Mouse (Mus musculus): ENCODE results near the gene Dnaja3. TPM values are rescaled to one million over a fixed set of nuclear protein-coding genes. Genes with fewer than 3 reads are reported as not detected.

Gene Dnaja3
- polyA plus RNA-seq, 1 experiment = 51.9 TPM

DNA sequence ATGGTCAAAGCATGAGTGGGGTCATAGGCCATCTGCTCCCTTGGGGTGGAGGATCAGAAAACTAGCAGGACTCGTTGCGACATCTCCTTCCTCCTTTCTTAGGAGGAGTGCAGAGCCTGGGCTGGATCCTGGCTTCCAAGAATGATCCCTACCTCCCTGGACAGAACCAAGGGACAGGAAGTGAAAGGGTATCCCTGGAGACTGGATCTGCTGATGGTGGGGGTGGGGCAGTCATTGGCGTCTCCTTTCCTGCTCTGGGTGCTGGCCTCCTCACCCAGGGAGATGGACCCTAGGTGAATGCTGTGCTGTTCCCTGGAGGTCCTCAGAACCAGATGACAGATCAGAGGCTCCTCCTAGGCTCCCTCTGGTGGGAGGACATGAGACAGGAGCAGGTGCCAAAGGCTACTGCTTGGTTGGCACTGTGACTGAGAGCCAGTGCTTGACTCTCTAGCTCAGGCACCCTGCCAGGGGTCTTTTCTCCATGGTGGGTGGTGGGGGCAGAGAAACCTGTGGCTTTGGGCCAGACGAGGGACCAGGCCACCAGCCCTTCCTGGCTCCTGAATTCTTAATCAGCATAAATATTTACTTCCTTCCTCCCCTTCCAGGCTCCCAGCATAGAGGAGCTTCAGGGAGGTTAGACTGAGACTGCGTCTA is 33.2 kb upstream of the Dnaja3 start:
- DNase-seq (ENCODE audit: extremely low spot score in 1 of 2, low spot score in 1 of 2) = peak in 1 of 2 experiments; percentile 53

DNA sequence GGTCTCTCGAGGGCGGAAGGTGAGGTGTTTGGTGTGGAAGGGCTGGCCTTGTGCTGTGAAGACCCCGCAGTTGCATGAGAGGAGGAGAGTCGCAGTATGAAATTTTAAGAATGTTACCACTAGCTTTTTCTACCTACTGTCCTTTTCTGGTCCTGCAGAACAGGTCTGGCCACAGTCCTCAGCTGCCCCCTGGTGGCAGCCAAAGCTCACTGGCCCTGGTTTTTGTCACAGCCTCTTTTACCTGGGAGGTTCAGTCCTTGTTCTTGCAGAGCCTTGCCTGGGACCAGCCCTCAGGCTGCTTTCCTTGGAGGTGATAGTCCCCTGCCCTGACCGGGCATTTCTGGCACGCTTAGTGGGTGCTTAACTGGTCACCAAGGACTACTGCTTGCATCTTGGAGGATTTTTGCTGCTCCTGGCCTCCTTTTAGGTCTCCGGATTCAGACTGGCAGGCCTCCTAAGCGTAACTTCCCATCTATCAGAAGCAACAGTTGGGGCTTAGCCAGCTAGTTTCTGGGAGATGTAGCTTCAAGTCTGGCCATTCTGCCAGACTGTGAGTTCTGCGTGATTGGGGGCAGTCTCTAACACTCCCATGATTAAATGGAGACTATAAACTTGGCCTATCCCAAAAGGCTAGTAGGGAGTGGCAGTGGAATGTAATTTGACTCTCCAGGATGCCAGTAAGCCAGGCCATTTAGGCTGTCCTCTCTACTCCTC is 31.8 kb upstream of the Dnaja3 start:
- DNase-seq (ENCODE audit: extremely low spot score in 1 of 2, low spot score in 1 of 2) = peak; percentile 66 to 88

DNA sequence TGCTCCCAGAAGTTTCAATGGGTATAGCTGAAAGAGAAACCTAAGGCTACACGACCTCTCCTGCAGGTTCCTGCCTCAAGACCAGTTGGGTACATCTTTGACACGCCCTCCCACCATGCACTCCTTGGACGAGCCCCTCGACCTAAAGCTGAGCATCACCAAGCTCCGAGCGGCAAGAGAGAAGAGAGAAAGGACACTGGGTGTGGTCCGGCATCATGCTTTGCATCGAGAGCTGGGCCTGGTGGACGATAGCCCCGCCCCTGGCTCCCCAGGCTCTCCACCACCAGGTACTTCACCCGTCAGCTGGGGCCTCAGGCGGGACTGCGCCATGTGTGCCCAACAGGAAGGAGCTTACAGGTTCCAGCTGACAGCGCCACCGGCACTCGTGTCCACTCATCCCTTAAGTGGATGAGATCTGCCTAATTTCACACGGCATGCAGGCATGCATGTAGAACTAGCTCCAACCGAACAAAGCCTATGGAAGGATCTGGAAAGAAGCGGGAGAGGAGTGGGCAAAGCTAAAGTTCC is 31.2 kb upstream of the Dnaja3 start:
- no peak for DNase-seq (ENCODE audit: extremely low spot score in 1 of 2, low spot score in 1 of 2)

DNA sequence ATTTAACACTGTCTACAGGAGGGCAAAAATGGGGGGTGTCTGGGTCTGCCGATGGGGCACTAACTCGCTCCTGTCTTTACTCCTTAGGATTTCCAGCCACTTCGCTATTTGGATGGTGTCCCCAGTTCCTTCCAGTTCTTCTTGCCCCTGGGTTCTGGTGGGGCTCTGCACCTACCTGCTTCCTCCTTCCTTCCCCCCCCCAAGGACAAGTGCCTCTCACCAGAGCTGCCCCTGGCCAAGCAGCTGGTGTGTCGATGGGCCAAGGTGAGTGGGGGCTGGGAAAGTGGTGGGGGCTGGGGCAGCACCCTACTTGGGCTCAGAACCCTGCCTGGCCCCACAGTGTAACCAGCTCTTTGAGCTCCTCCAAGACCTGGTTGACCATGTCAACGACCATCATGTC is 28.6 kb upstream of the Dnaja3 start:
- DNase-seq (ENCODE audit: extremely low spot score in 1 of 2, low spot score in 1 of 2) = no peak

DNA sequence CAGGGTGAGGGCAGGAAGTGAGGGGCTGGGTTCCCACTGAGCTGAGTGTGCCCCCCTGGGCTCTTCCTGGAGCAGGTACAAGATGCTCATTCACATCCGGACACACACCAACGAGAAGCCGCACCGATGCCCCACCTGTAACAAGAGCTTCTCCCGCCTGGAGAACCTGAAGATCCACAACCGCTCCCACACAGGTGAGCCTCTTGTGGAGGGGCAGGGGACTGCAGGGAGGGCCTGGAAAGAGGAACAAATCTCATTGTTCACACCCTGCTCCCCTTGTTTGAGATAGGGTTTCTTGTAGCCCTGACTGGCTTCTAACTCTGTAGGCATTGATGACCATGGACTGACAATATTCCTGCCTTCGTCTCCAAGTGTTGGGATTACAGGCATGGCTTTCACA is 28.1 kb upstream of the Dnaja3 start:
- DNase-seq (ENCODE audit: extremely low spot score in 1 of 2, low spot score in 1 of 2) = no peak

DNA sequence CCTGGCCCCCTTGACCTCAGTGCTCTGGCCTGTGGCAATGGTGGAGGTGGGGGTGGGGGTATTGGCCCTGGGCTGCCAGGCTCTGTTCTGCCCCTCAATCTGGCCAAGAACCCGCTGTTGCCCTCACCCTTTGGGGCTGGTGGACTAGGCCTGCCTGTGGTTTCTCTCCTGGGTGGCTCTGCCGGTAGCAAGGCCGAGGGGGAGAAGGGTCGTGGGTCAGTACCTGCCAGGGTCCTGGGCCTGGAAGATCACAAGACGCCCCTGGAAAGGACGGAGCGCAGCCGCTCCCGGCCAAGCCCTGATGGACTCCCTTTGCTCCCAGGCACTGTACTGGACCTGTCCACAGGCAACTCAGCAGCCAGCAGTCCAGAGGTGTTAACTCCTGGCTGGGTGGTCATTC is 26.1 kb upstream of the Dnaja3 start:
- DNase-seq (ENCODE audit: extremely low spot score in 1 of 2, low spot score in 1 of 2) = no peak

DNA sequence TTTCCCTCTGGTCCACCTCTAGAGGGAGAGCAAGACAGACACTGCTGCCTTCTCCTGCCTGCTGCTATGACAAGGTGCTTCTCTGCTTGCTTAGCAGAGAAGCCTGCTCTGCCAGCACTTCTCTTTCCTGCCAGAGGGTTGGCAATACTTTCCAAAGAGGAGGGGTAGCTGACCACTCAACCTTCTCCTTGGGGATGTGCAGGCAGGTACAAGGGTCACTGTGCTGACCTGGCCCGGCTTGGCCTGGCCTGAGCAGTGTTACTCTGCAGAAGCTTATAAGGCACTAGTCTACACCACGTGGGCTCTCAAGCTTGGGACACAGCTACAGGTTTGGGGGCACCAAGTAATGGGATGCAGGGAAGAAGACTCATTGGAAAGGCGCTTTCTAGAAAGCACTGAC is 25.1 kb upstream of the Dnaja3 start:
- no peak for DNase-seq (ENCODE audit: extremely low spot score in 1 of 2, low spot score in 1 of 2)

DNA sequence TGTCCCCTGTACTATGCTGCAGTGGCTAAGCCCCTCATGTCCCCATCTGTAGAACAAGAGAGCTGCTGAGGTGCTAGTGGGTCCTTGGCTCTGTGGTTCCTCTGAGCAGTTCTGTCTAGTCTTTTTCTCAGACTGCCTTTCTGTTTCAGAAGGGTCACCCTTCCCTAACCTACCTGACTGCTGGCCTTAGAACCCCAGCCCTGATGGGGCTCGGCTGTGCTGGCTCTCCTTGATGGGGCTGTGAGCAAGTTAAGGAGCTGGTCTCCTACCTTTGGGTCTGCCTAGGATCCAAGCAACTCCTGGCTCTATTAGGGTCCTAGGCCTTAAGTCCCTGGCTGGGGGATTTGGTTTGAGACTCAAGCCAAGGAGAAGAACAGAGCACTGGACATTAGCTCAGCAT is 24.5 kb upstream of the Dnaja3 start:
- no peak for DNase-seq (ENCODE audit: extremely low spot score in 1 of 2, low spot score in 1 of 2)

DNA sequence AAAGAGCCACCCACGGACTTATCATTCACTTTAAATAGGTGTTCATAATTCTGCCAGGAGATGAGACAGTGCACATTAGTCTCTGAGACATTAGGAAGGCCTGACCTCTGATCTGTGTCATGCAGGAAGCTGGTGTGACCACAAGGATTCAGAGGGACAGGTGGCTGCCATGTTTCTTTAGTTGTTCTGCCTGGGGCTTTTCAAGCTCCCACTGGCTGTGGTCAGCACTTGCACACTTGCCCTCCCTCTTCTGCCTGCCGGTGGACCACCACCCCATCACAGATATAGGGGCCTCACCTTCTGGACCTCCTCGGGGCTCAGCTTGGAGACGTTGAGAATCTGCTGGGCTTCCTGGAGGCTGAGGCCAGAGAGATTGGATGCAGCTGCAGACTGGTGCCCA is 23.0 kb upstream of the Dnaja3 start:
- DNase-seq (ENCODE audit: extremely low spot score in 1 of 2, low spot score in 1 of 2) = no peak

DNA sequence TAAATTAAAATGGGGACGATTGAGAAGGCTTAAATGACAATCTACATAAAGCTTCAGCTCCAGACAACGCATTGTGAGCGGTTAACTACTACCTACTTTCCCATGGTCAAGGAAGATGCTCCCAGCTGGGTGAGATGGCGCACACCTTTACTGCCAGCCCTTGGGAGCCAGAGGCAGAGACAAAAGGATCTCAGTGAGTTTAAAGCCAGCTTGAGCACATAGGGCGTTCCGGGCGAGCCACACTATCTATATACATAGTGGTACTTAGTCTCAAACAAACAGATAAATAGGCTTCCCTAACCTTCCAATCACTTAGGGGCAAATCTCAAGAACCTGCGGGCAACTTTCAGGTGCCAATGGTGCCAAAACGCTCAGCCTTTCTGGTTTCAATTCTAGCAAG is 15.7 kb upstream of the Dnaja3 start:
- no peak for DNase-seq (ENCODE audit: extremely low spot score in 1 of 2, low spot score in 1 of 2)

DNA sequence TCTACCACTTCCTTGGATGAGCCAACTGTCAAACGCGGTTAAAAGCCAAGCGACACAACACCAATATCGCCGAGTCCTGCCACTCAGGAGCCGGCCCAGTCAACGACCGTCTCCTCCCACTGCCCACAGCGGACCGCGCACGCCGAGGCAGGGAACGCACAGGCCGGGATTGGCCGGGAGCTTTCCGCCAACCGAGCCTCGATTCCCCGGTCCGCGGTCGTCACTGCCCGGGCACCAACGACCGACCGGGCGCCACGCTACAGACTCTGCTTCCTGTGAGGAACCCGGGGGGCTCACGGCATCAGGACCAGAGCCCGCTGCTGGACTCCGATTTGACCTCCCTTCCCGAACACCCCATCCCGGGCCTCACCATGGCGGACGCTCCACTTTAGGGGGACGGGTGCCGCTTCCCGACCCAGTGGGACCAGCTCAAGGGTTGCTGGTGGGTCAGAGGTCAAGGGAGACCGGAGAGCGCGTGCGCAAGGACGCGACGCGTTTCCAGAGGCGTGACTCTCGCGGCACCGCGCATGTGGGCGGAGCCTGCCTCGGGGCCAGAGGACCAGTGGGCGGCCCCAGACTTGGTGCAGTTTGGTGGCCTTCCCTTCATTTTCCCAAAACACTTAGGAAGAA is 15.2 kb upstream of the Dnaja3 start, which contains the start of gene Pam16:
Gene Pam16, minus strand, starts transcription at position 508 of the 630 bp plus-strand sequence.
- peak; percentile 87 to 94 for DNase-seq (ENCODE audit: extremely low spot score in 1 of 2, low spot score in 1 of 2)

DNA sequence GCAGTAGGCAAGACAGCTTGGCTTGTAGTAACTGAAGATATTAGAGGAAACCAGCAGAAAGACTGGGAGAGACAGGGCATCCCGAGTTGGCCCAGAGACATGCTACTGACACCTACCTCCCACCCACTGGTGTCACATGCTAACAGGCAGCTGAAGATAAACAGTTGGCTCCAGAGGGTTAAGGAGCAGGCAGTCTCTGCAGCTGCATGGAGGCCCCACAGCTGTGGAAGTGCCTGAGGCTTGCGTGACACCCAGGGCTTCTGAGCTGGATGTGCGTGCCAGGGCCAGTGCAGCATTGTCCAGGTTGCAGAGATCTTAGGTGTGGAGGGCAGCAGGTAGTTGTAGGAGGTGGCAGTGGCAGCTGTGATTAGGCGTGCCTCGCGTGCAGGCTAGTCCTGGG is 12.7 kb upstream of the Dnaja3 start:
- no peak for DNase-seq (ENCODE audit: extremely low spot score in 1 of 2, low spot score in 1 of 2)

DNA sequence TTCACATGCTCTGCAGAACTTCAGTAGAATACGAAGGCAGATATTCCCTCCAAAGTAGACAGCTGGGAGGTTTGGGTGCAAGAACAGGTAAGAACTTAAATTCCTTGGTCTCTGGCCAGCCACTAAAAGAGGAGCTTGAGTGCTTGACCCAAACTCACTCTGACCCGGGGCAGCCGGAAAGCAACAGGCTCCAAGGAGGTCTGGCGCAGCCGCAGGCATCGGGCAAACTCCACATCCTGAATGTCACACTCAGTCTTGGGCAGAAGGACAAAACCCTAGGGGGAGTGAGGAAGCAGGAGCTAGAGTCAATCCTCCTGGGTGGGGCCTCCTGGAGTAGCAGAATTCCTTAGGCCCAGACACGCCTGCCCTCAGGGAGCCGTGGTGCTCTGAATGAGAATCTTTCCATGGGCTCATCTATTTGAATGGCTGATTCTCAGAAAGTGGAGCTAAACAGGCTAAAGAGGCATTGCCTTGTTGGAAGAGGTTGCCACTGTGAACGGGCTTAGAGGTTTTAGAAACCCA is 10.8 kb upstream of the Dnaja3 start:
- DNase-seq (ENCODE audit: extremely low spot score in 1 of 2, low spot score in 1 of 2) = no peak

DNA sequence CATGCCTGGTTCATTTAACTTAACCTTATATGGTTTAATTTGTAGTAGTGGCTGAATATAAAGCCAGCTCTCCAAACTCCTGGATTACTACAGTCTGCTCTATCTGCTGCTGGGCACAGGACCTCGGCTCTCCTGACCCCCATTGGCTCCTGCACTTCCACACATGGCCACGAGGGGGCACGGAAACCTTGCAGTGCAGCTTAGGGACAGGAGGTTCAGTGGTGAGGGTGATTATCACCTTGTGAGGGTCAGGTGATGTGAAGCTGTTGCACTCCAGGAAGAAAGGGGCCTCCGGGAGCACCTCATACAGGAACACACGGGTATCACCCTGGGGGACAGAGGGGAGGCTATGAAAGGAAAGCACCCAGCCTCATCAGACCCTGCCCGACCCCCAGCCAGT is 9.8 kb upstream of the Dnaja3 start:
- DNase-seq (ENCODE audit: extremely low spot score in 1 of 2, low spot score in 1 of 2) = peak in 1 of 2 experiments; percentile 89

DNA sequence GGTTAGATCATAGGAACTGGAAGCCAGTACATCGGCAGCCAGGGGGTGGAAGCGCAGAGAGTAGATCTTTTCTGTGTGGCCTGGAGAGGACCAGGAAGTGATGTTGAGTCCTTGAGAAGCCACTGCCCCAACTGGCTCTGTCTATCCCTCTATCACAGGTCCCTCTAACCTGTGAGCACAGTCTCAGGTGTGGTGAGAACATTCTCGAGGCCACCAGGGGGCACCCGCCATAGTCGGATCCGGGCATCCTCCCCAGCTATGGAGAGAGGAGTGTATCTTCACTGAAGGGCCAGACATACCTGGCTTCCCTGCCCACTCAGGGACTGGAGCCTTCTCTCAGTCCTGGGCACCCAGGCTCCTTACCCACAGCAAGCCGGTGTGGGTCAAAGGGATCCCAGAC is 7.7 kb upstream of the Dnaja3 start:
- no peak for DNase-seq (ENCODE audit: extremely low spot score in 1 of 2, low spot score in 1 of 2)

DNA sequence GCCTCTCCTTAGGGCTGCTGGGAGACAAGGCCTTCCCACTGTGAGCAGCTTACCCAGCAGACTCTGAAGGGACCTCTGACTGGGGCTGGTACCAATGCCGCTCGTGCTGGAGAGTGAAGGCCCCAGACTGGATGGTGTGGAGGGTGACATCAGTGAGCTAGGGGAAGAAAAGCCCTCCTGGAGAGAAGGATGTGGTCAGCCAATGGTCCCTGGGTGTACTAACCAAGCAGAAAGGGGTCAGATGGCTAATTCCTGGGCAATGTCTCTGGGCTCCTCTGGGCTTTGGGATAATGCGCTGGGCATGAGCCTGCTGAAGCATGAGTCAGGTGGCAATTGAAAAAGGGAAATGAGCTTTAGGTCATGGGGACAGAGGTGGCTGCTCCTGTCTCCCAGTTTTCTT is 6.1 kb upstream of the Dnaja3 start:
- DNase-seq (ENCODE audit: extremely low spot score in 1 of 2, low spot score in 1 of 2) = no peak

DNA sequence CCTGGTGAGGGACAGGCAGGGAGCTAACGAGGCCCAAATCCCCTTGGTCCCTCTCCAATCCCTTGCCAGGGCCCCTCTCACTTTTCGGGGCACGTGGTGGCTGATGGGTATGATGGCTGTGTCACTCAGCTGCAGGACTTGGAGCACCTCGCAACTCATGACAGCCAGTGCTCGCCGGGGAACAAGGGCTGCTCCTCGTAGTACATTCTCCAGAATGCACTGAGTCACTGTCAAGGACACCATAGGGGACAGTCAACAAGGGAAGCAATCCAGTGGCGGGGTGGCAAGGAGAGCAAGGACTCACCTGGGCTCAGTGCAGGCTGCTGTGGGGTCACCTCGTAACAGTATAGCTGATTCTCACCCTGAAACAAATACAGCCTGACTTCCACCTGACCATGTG is 5.1 kb upstream of the Dnaja3 start:
- DNase-seq (ENCODE audit: extremely low spot score in 1 of 2, low spot score in 1 of 2) = no peak

DNA sequence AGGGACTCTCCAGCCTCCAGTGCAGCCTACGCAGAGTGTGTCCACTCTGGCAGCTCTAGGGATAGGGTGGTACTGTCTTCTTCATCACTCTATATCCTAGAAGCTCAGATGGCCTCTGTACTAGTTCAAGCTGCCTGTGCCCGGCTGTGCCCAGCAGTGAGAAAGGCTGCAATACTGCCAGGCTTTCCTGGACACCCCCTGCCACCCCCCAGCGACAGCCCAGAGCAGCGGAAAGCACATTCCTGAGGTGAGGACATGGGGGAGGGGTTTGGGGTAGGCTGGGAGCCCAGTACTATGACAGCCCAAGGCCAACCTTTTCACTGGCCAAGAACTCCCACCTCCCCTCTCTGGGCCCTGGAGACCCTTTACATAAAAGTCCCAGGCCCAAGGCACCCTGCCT is 4.0 kb upstream of the Dnaja3 start:
- no peak for DNase-seq (ENCODE audit: extremely low spot score in 1 of 2, low spot score in 1 of 2)

DNA sequence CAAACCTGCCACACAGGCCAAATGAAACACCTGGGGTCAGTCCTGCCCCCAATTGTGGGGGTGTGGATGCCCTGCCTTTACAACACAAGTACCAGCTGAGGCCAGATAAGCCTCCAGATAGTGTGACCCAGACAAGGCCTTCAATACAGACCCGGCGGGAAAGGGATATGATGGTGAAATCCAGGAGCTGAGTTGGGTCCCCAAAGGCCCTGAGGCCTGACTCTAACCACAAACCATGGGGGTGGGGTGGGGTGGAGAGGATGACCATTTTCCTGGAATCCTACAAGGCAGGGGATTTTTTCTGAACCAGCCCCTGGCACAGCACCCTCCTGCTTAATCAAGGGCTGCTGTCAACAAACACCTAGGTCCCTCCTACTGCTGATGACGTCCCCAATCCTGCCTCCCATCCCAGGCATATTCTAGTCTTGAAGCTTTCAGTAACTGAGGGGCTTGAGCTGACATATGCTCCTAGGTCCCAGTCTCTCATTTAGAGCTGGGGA is 848 bp upstream of the Dnaja3 start:
- DNase-seq (ENCODE audit: extremely low spot score in 1 of 2, low spot score in 1 of 2) = no peak

DNA sequence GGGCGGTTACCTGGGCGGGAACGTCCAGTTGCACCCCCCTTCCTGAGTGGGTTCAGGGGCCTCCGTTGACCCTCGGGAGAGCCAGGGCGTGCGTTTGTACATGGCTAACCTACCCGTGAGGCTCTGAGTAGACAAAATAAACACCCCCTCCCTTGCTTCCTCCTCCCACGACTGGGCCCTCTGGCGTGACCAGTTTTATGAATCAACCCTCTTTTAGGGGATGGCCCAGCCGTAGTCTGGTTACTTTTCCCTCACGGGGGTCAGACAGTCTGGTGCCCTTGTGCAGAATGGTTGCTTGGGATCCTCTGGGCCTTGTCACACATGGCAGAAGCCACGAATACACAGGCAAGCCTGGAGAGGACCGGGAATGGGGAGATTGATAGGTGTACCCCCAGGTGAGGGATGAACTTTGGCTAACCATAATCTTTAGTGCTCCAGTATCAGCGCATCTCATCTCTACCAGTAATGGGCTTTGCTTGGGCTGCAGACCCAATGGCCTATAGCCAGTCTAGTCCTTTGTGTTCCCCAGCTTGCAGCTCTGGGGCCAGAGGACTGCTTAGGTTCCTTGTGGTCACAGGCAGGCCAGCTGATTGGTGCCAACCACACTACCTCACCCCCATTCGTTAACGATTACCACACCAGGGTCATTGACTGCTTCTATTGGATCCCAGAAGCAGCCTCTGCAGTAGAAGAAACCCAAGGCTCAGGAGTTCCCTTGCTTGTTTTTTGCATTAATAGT is 647 bp downstream of the Dnaja3 start:
- no peak for DNase-seq (ENCODE audit: extremely low spot score in 1 of 2, low spot score in 1 of 2)

All from frontal cortex, adult 2 months (tissue).